Mouse (Mus musculus) megakaryocyte, embryonic 14.5 days (primary cell): ENCODE data around the gene Ckap4.

ENCODE experiments used
- FLI1 ChIP-seq: IDR thresholded peaks from 2 replicates; pipeline ENCODE4 v1.6.1; 2012; ENCODE audit warnings: low read length, inconsistent platforms, mixed read lengths
- GATA1 ChIP-seq: IDR thresholded peaks from 3 replicates; pipeline ENCODE4 v1.6.1; 2012; ENCODE audit warnings: mixed read lengths, low read length, inconsistent platforms, borderline replicate concordance

- TF ChIP-seq GATA1, result no peak
- no peak for TF ChIP-seq FLI1
Measured at GRCm38 (mm10) chr10:84581191-84581590, 47.3 kb upstream of the Ckap4 start.
